Mouse (Mus musculus) forebrain, postnatal 0 days (tissue): ENCODE measurements at regions not wholly inside any gene's neighbourhood (a gene's known extent, or its start where the extent isn't known, plus 50 kb on each side); places are given as distances from the start of the nearest gene placed in this dataset.

Source experiments
- ATAC-seq: fragments of 200-750 bp; cut with Nextera tagmentation; 2 replicates; pipeline ENCODE4 v1.8.0; 2017; ENCODE audit warnings: mild to moderate bottlenecking, moderate library complexity
- DNase-seq: peaks from one replicate; pipeline ENCODE4 v3.0.0-alpha.2; 2015
- H3K27ac ChIP-seq: fragments of 300-500 bp; sonication (generic); 2 replicates; pipeline ENCODE4 v1.5.1; 2014; ENCODE audit warnings: low read depth, mild to moderate bottlenecking, antibody characterized with exemption, low read length, moderate library complexity, mixed read lengths
- H3K27me3 ChIP-seq: fragments of 300-500 bp; sonication (generic); 2 replicates; pipeline ENCODE4 v1.6.1; 2014; ENCODE audit warnings: mild to moderate bottlenecking, low read length, mixed read lengths; ENCODE audit not compliant: insufficient read depth
- H3K36me3 ChIP-seq: fragments of 300-500 bp; sonication (generic); 2 replicates; pipeline ENCODE4 v1.6.1; 2014; ENCODE audit warnings: mild to moderate bottlenecking, moderate library complexity; ENCODE audit not compliant: insufficient read depth
- H3K4me1 ChIP-seq: fragments of 300-500 bp; sonication (generic); 2 replicates; pipeline ENCODE4 v1.6.1; 2014; ENCODE audit warnings: antibody characterized with exemption; ENCODE audit not compliant: insufficient read depth
- H3K4me2 ChIP-seq: fragments of 300-500 bp; sonication (generic); 2 replicates; pipeline ENCODE4 v1.6.1; 2014; ENCODE audit warnings: low read depth, mild to moderate bottlenecking, moderate library complexity
- H3K4me3 ChIP-seq: fragments of 300-500 bp; sonication (generic); 2 replicates; pipeline ENCODE4 v1.5.1; 2014; ENCODE audit warnings: low read depth, low read length, mixed read lengths
- H3K9ac ChIP-seq: fragments of 300-500 bp; sonication (generic); 2 replicates; pipeline ENCODE4 v1.6.1; 2014; ENCODE audit warnings: mild to moderate bottlenecking
- H3K9me3 ChIP-seq: fragments of 300-500 bp; sonication (generic); 2 replicates; pipeline ENCODE4 v1.6.1; 2016; ENCODE audit warnings: low read length
- CTCF ChIP-seq: sonication (generic); IDR thresholded peaks from 2 replicates; pipeline ENCODE4 v1.5.1; 2016; ENCODE audit warnings: antibody characterized with exemption, control low read depth, low read depth
- WGBS: fragments of 180-500 bp; shearing (Covaris S2); extraction: QIAGEN DNeasy Blood & Tissue Kit; methylation state at CpG from one replicate; pipeline ENCODE4 v1.1.7; 2014; 5-methylcytosine and 5-hydroxymethylcytosine counted together

GRCm38 (mm10) chr7:62924585-62925331 is 101.3 kb upstream of the A26c2 start:
- Histone ChIP-seq H3K9ac (no peak overlapping the region), H3K4me1 (no peaks in the 10 kb centered on the region), H3K4me3 (no peak overlapping the region), H3K4me2 (no peak overlapping the region), H3K36me3 (no peaks in the 10 kb centered on the region), H3K9me3 (no peaks in the 10 kb centered on the region), H3K27me3 (no peaks in the 10 kb centered on the region), H3K27ac (no peak overlapping the region)
- TF ChIP-seq CTCF = peak; percentile 93
- DNase-seq (peak; percentile 77), ATAC-seq (peak; percentile 63)
- WGBS = 65% methylated on average over 6 of the region's 6 CpGs

GRCm38 (mm10) chr7:62922246-62922645 is 98.8 kb upstream of the A26c2 start:
- H3K4me2 ChIP-seq = no peak overlapping the region
- no peak overlapping the region for H3K9ac ChIP-seq
- no peaks in the 10 kb centered on the region for H3K4me1 ChIP-seq
- no peaks in the 10 kb centered on the region for H3K9me3 ChIP-seq
- 0% methylated on average over 1 of the region's 1 CpGs for WGBS
- H3K4me3 ChIP-seq = no peak overlapping the region
- H3K27me3 ChIP-seq = no peaks in the 10 kb centered on the region
- no peak; the same call in 1 of the 2 replicates for ATAC-seq
- no peaks in the 10 kb centered on the region for H3K36me3 ChIP-seq
- H3K27ac ChIP-seq = no peak overlapping the region
- DNase-seq = peak; percentile 22
- TF ChIP-seq CTCF = peak; percentile 66

- ATAC-seq = 0 out of 2 replicates have a peak, but pooled peaks have one; percentile 20
- WGBS = 76% methylated on average over 4 of the region's 4 CpGs
Observed at GRCm38 (mm10) chr7:62894337-62894736, 70.9 kb upstream of the A26c2 start.

GRCm38 (mm10) chr7:62877033-62877432 is 53.6 kb upstream of the A26c2 start:
- H3K9ac ChIP-seq = no peak overlapping the region
- ATAC-seq (peak; percentile 89), DNase-seq (peak; percentile 71)
- no peaks in the 10 kb centered on the region for H3K4me1 ChIP-seq
- no peaks in the 10 kb centered on the region for H3K36me3 ChIP-seq
- no peak overlapping the region for H3K27ac ChIP-seq
- TF ChIP-seq CTCF = peak; percentile 86
- no peaks in the 10 kb centered on the region for H3K27me3 ChIP-seq
- no peaks in the 10 kb centered on the region for H3K9me3 ChIP-seq
- WGBS = 16% methylated on average over 1 of the region's 1 CpGs
- H3K4me2 ChIP-seq = no peak overlapping the region
- no peak overlapping the region for H3K4me3 ChIP-seq

More at GRCm38 (mm10) chr7:62894337-62894736, 70.9 kb upstream of the A26c2 start:
- Histone ChIP-seq H3K36me3 (no peaks in the 10 kb centered on the region), H3K4me1 (no peaks in the 10 kb centered on the region), H3K4me2 (no peak overlapping the region), H3K27ac (no peak overlapping the region), H3K9ac (no peak overlapping the region), H3K9me3 (no peaks in the 10 kb centered on the region), H3K27me3 (no peaks in the 10 kb centered on the region), H3K4me3 (no peak overlapping the region)
- TF ChIP-seq CTCF = no peak
- peak; percentile 9 for DNase-seq
